Mouse (Mus musculus) liver, embryonic 14.5 days (tissue): ENCODE data around the gene Shbg. TPM values are rescaled to one million over a fixed set of nuclear protein-coding genes. Genes with fewer than 3 reads are reported as not detected.
A peak's percentile ranks its signal among the peaks of the same experiment; 100 is the strongest.

Source experiments
- ATAC-seq: fragments of 200-750 bp; cut with Nextera tagmentation; 2 replicates; pipeline ENCODE4 v1.8.0; 2017; ENCODE audit warnings: moderate number of reproducible peaks, mild to moderate bottlenecking, moderate library complexity; ENCODE audit not compliant: insufficient read depth
- DNase-seq, 3 experiments: peaks; one replicate each; pipeline ENCODE4 v3.0.0-alpha.2; 2012 to 2013; ENCODE audit warnings: low read depth in 3 of 3, low spot score in 3 of 3
- H3K27ac ChIP-seq: fragments of 300-500 bp; sonication (generic); 2 replicates; pipeline ENCODE4 v1.5.1; 2014; ENCODE audit warnings: moderate library complexity, mild to moderate bottlenecking, control low read depth, inconsistent platforms
- H3K27me3 ChIP-seq: fragments of 300-500 bp; sonication (generic); 2 replicates; pipeline ENCODE4 v1.6.1; 2014; ENCODE audit warnings: mild to moderate bottlenecking, low read length, moderate library complexity; ENCODE audit not compliant: control insufficient read depth, insufficient read depth
- H3K36me3 ChIP-seq: fragments of 300-500 bp; sonication (generic); replicated peaks from 2 replicates; pipeline ENCODE4 v1.6.1; 2014; ENCODE audit warnings: low read depth; ENCODE audit not compliant: control insufficient read depth, insufficient read depth
- H3K4me1 ChIP-seq, 2 experiments: fragments of 200-500 bp in 1 of 2; fragments of 300-500 bp in 1 of 2; sonication (generic) in 1 of 2; replicated peaks; 2 replicates each; pipeline ENCODE4 v1.6.1; 2012 to 2014; ENCODE audit warnings: antibody characterized with exemption in 1 of 2, inconsistent platforms in 1 of 2, low read length in 1 of 2; ENCODE audit not compliant: control insufficient read depth in 2 of 2, insufficient read depth in 2 of 2
- H3K4me2 ChIP-seq: fragments of 300-500 bp; sonication (generic); 2 replicates; pipeline ENCODE4 v1.6.1; 2014; ENCODE audit warnings: low read depth, mild to moderate bottlenecking, control low read depth, moderate library complexity
- H3K4me3 ChIP-seq, 2 experiments: fragments of 200-500 bp in 1 of 2; fragments of 300-500 bp in 1 of 2; sonication (generic) in 1 of 2; 2 replicates each; pipeline ENCODE4 v1.5.1; 2012 to 2014; ENCODE audit warnings: low read depth in 2 of 2, low read length in 2 of 2, mild to moderate bottlenecking in 2 of 2, control low read depth in 1 of 2, inconsistent platforms in 1 of 2, moderate library complexity in 1 of 2; ENCODE audit not compliant: insufficient read depth in 1 of 2
- H3K9ac ChIP-seq: fragments of 300-500 bp; sonication (generic); replicated peaks from 2 replicates; pipeline ENCODE4 v1.6.1; 2014; ENCODE audit warnings: mild to moderate bottlenecking, control low read depth, moderate library complexity
- H3K9me3 ChIP-seq: fragments of 300-500 bp; sonication (generic); 2 replicates; pipeline ENCODE4 v1.6.1; 2016; ENCODE audit warnings: low read length, mixed read lengths; ENCODE audit not compliant: control insufficient read depth
- CTCF ChIP-seq: IDR thresholded peaks from 2 replicates; pipeline ENCODE4 v1.5.1; 2016; ENCODE audit warnings: antibody characterized with exemption, low read depth, control low read depth
- EP300 ChIP-seq: IDR thresholded peaks from 2 replicates; pipeline ENCODE4 v1.6.1; 2016; ENCODE audit warnings: antibody characterized with exemption, low read depth
- WGBS: fragments of 180-500 bp; shearing (Covaris S2); extraction: QIAGEN DNeasy Blood & Tissue Kit; methylation state at CpG from one replicate; pipeline ENCODE4 v1.1.7; 2014; ENCODE audit not compliant: insufficient replicate concordance; 5-methylcytosine and 5-hydroxymethylcytosine counted together
- polyA plus RNA-seq, 2 experiments: library from polyadenylated mRNA; depleted of rRNA in 1 of 2; stranded (reverse) in 1 of 2; unstranded in 1 of 2; fragments of >200 nt; fragmentation: Nextera tagmentation in 1 of 2; extraction: Ambion mirVana in 1 of 2; gene quantifications; 2 replicates each; pipeline versions ENCODE4 v1.2.1 to v1.2.3; 2012 to 2014

Gene Shbg
- polyA plus RNA-seq (2012; rRNA removed) (21.4 and 23.5 TPM in 2 replicates), polyA plus RNA-seq (2014; fragmentation: Nextera tagmentation; extraction: Ambion mirVana) (28.4 and 33.2 TPM in 2 replicates)

GRCm38 (mm10) chr11:69617805-69618204 is at the start of gene Shbg:
Gene Shbg, minus strand, starts transcription at chr11:69617905.
- Histone ChIP-seq H3K36me3 (no peaks in the 10 kb centered on the region), H3K27ac (no peak within 1 kb of the TSS), H3K9me3 (no peaks in the 10 kb centered on the region), H3K4me2 (peak within 1 kb of the TSS; percentile 39), H3K27me3 (no peaks in the 10 kb centered on the region), H3K4me1 (peaks cover 16 to 32% of the 10 kb centered on the region in 2 experiments), H3K4me3 (peak within 1 kb of the TSS; percentile 0 to 21; a peak in 2 of 4 replicates), H3K9ac (no peak within 1 kb of the TSS; the same call in 1 of the 2 replicates)
- ATAC-seq (no peak), DNase-seq (no peak)
- WGBS = 45% methylated on average over 5 of the region's 5 CpGs
- TF ChIP-seq CTCF (no peak), EP300 (no peak)

GRCm38 (mm10) chr11:69666665-69667005 is 48.9 kb upstream of the Shbg start:
- Histone ChIP-seq H3K4me3 (no peak overlapping the region), H3K27me3 (no peaks in the 10 kb centered on the region), H3K9ac (no peak overlapping the region), H3K27ac (peak overlapping the region; percentile 2), H3K36me3 (peaks cover 65% of the 10 kb centered on the region), H3K9me3 (no peaks in the 10 kb centered on the region), H3K4me1 (peaks cover 16 to 24% of the 10 kb centered on the region in 2 experiments), H3K4me2 (no peak overlapping the region)
- 78% methylated on average over 3 of the region's 3 CpGs for WGBS
- ATAC-seq (no peak), DNase-seq (no peak)
- TF ChIP-seq CTCF (no peak), EP300 (no peak)

- Histone ChIP-seq H3K36me3 (peaks cover 65% of the 10 kb centered on the region), H3K4me2 (no peak within 1 kb of the TSS)
These were observed 48.4 kb upstream of the Shbg start, which contains the start of gene Cd68 for GRCm38 (mm10) chr11:69665961-69666664. Gene Cd68, minus strand, starts transcription at chr11:69666153.

GRCm38 (mm10) chr11:69665457-69665960 is 47.8 kb upstream of the Shbg start:
- WGBS = 65% methylated on average over 9 of the region's 9 CpGs
- no peak overlapping the region for H3K4me2 ChIP-seq
- no peaks in the 10 kb centered on the region for H3K9me3 ChIP-seq
- TF ChIP-seq CTCF (no peak), EP300 (no peak)
- H3K27ac ChIP-seq = no peak overlapping the region
- no peaks in the 10 kb centered on the region for H3K27me3 ChIP-seq
- peaks cover 61% of the 10 kb centered on the region for H3K36me3 ChIP-seq
- DNase-seq (no peak), ATAC-seq (no peak)
- no peak overlapping the region; the same call in 1 of the 2 replicates for H3K9ac ChIP-seq
- peaks cover 21 to 28% of the 10 kb centered on the region in 2 experiments for H3K4me1 ChIP-seq
- H3K4me3 ChIP-seq = no peak overlapping the region

More at GRCm38 (mm10) chr11:69665961-69666664, 48.4 kb upstream of the Shbg start, which contains the start of gene Cd68:
- ATAC-seq (no peak), DNase-seq (peak; percentile 49 to 73 (median 60))
- Histone ChIP-seq H3K9me3 (no peaks in the 10 kb centered on the region), H3K27me3 (no peaks in the 10 kb centered on the region), H3K4me1 (peaks cover 21 to 29% of the 10 kb centered on the region in 2 experiments), H3K9ac (no peak within 1 kb of the TSS; the same call in 1 of the 2 replicates), H3K4me3 (no peak within 1 kb of the TSS), H3K27ac (peak within 1 kb of the TSS; percentile 2)
- 25% methylated on average over 7 of the region's 7 CpGs for WGBS
- TF ChIP-seq CTCF (no peak), EP300 (no peak)

- Histone ChIP-seq H3K27ac (no peak overlapping the region), H3K4me3 (no peak overlapping the region), H3K9ac (no peak overlapping the region), H3K9me3 (no peaks in the 10 kb centered on the region), H3K36me3 (peaks cover 54% of the 10 kb centered on the region), H3K27me3 (no peaks in the 10 kb centered on the region), H3K4me2 (no peak overlapping the region), H3K4me1 (peaks cover 21 to 24% of the 10 kb centered on the region in 2 experiments)
- no peak for TF ChIP-seq EP300
- TF ChIP-seq CTCF = no peak
- DNase-seq = no peak
- 81% methylated on average over 7 of the region's 7 CpGs for WGBS
- no peak for ATAC-seq
These were observed 47.1 kb upstream of the Shbg start for GRCm38 (mm10) chr11:69664841-69665240.
